Mouse (Mus musculus) liver, embryonic 11.5 days (tissue): ENCODE results near the gene Znhit6. TPM values are rescaled to one million over a fixed set of nuclear protein-coding genes. Genes with fewer than 3 reads are reported as not detected.

Experiments used
- ATAC-seq: fragments of 200-750 bp; cut with Nextera tagmentation; replicated peaks from 2 replicates; pipeline ENCODE4 v1.8.0; 2017; ENCODE audit warnings: moderate number of reproducible peaks, mild to moderate bottlenecking, moderate TSS enrichment, moderate library complexity; ENCODE audit not compliant: low FRiP score
- DNase-seq: peaks from one replicate; pipeline ENCODE4 v3.0.0-alpha.2; 2017; ENCODE audit warnings: low spot score
- H3K27ac ChIP-seq: fragments of 300-500 bp; sonication (generic); 2 replicates; pipeline ENCODE4 v1.5.1; 2014; ENCODE audit warnings: mild to moderate bottlenecking, low read depth, low read length, control low read depth
- H3K27me3 ChIP-seq: fragments of 300-500 bp; sonication (generic); replicated peaks from 2 replicates; pipeline ENCODE4 v1.6.1; 2014; ENCODE audit warnings: low read length, mixed read lengths; ENCODE audit not compliant: control insufficient read depth, insufficient read depth
- H3K36me3 ChIP-seq: fragments of 300-500 bp; sonication (generic); 2 replicates; pipeline ENCODE4 v1.6.1; 2014; ENCODE audit warnings: mild to moderate bottlenecking, low read length, moderate library complexity, mixed read lengths; ENCODE audit not compliant: control insufficient read depth, insufficient read depth
- H3K4me1 ChIP-seq: fragments of 300-500 bp; sonication (generic); replicated peaks from 2 replicates; pipeline ENCODE4 v1.6.1; 2014; ENCODE audit warnings: low read length, mixed read lengths; ENCODE audit not compliant: control insufficient read depth, insufficient read depth
- H3K4me2 ChIP-seq: fragments of 300-500 bp; sonication (generic); 2 replicates; pipeline ENCODE4 v1.6.1; 2014; ENCODE audit warnings: mild to moderate bottlenecking, control low read depth, moderate library complexity
- H3K4me3 ChIP-seq: fragments of 300-500 bp; sonication (generic); 2 replicates; pipeline ENCODE4 v1.5.1; 2014; ENCODE audit warnings: low read depth, low read length, control low read depth
- H3K9ac ChIP-seq: fragments of 300-500 bp; sonication (generic); 2 replicates; pipeline ENCODE4 v1.6.1; 2014; ENCODE audit warnings: low read depth, low read length, control low read depth
- H3K9me3 ChIP-seq: fragments of 300-500 bp; sonication (generic); 2 replicates; pipeline ENCODE4 v1.6.1; 2016; ENCODE audit warnings: low read length, inconsistent platforms, mixed read lengths; ENCODE audit not compliant: control insufficient read depth
- WGBS: fragments of 180-500 bp; shearing (Covaris S2); extraction: QIAGEN DNeasy Blood & Tissue Kit; methylation state at CpG from one replicate; pipeline ENCODE4 v1.1.7; 2014; 5-methylcytosine and 5-hydroxymethylcytosine counted together
- polyA plus RNA-seq: library from polyadenylated mRNA; unstranded; fragments of >200 nt; fragmentation: Nextera tagmentation; extraction: Ambion mirVana; gene quantifications from 2 replicates; pipeline ENCODE4 v1.2.1, GENCODE M21; 2014

Znhit6 gene
- polyA plus RNA-seq, 1 experiment from 2014 or later = 38.5 TPM

DNA sequence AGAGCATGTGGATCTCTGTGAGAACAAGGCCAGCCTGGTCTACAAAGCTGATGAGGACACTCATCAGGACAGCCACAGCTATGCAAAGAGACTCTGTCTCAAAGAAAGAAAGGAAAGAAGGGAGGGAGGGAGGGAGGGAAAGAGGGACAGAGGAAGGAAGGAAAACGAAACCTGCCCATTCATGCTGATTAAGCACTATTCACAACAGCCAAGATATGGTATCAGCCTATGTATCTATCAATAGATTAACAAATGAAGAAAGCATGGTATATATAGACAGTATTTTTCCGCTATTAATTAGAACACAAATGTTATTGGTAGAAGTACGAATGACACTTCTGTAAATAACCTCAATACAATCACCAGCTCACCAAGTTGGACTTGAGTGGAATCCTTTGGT, 1.5 kb upstream of the Znhit6 start:
- H3K4me1 ChIP-seq = peaks cover 10% of the 10 kb centered on the region
- no peak for ATAC-seq

DNA sequence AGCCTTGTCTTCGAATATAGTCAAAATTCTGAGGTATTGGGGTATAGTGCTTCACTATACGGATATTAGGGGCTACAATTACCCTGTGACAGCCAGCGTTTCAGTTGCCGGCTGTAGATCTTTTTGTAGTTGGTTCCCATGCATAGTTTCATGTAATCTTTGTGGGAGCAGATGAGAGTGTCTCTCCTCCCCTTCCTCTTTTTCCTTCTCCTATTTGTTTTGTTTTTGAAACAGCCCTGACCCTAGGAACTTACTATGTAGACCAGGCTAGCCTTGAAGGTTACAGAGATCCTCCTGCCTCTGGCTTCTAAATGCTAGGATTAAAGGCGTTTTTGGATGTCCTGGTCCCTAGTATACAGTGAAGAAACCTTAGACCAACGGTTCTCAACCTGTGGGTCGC, 665 bp upstream of the Znhit6 start:
- Histone ChIP-seq H3K4me1 (peaks cover 10% of the 10 kb centered on the region), H3K9me3 (no peaks in the 10 kb centered on the region), H3K27me3 (no peaks in the 10 kb centered on the region), H3K27ac (no peak overlapping the region), H3K9ac (no peak overlapping the region), H3K4me2 (peak overlapping the region; percentile 88; the same call in 1 of the 2 replicates), H3K36me3 (peaks cover 17% of the 10 kb centered on the region), H3K4me3 (no peak overlapping the region)
- 73% methylated on average over 7 of the region's 7 CpGs for WGBS
- ATAC-seq (peak; percentile 8; the same call in 1 of the 2 replicates), DNase-seq (no peak)

More for the DNA sequence above, 1.5 kb upstream of the Znhit6 start:
- Histone ChIP-seq H3K4me3 (no peak overlapping the region), H3K27ac (no peak overlapping the region), H3K4me2 (no peak overlapping the region), H3K9me3 (no peaks in the 10 kb centered on the region), H3K9ac (no peak overlapping the region), H3K36me3 (peaks cover 14% of the 10 kb centered on the region), H3K27me3 (no peaks in the 10 kb centered on the region)
- WGBS = 78% methylated on average over 3 of the region's 3 CpGs
- DNase-seq = no peak

GRCm38 (mm10) chr3:145576482-145576822, 447 bp downstream of the Znhit6 start:
- Histone ChIP-seq H3K4me1 (peaks cover 10% of the 10 kb centered on the region), H3K27ac (no peak overlapping the region), H3K36me3 (peaks cover 18% of the 10 kb centered on the region), H3K27me3 (no peaks in the 10 kb centered on the region), H3K4me3 (peak overlapping the region; percentile 84), H3K4me2 (peak overlapping the region; percentile 88), H3K9me3 (no peaks in the 10 kb centered on the region), H3K9ac (peak overlapping the region; percentile 75)
- ATAC-seq (peak; percentile 66; the same call in 1 of the 2 replicates), DNase-seq (no peak)
- under 1% methylated on average over 11 of the region's 11 CpGs for WGBS

GRCm38 (mm10) chr3:145576876-145577275, 871 bp downstream of the Znhit6 start:
- H3K27me3 ChIP-seq = no peaks in the 10 kb centered on the region
- no peaks in the 10 kb centered on the region for H3K9me3 ChIP-seq
- DNase-seq (no peak), ATAC-seq (no peak)
- H3K4me1 ChIP-seq = peaks cover 10% of the 10 kb centered on the region
- H3K4me3 ChIP-seq = peak overlapping the region; percentile 84
- 25% methylated on average over 15 of the region's 15 CpGs for WGBS
- H3K4me2 ChIP-seq = peak overlapping the region; percentile 88
- H3K27ac ChIP-seq = no peak overlapping the region
- peaks cover 18% of the 10 kb centered on the region for H3K36me3 ChIP-seq
- H3K9ac ChIP-seq = peak overlapping the region; percentile 75

- Histone ChIP-seq H3K4me3 (no peak overlapping the region), H3K9me3 (no peaks in the 10 kb centered on the region), H3K27me3 (no peaks in the 10 kb centered on the region), H3K4me2 (no peak overlapping the region), H3K9ac (no peak overlapping the region), H3K4me1 (no peaks in the 10 kb centered on the region), H3K27ac (no peak overlapping the region), H3K36me3 (peaks cover 30% of the 10 kb centered on the region)
- WGBS = 80% methylated on average over 4 of the region's 4 CpGs
- ATAC-seq (no peak), DNase-seq (no peak)
Observed at GRCm38 (mm10) chr3:145583043-145583442, 7.0 kb downstream of the Znhit6 start.

GRCm38 (mm10) chr3:145583522-145584200, 7.7 kb downstream of the Znhit6 start:
- Histone ChIP-seq H3K9ac (no peak overlapping the region), H3K36me3 (peaks cover 25% of the 10 kb centered on the region), H3K27ac (no peak overlapping the region), H3K4me3 (no peak overlapping the region), H3K4me2 (no peak overlapping the region), H3K4me1 (no peaks in the 10 kb centered on the region), H3K9me3 (no peaks in the 10 kb centered on the region), H3K27me3 (no peaks in the 10 kb centered on the region)
- WGBS = 73% methylated on average over 3 of the region's 3 CpGs
- ATAC-seq (no peak), DNase-seq (no peak)

DNA sequence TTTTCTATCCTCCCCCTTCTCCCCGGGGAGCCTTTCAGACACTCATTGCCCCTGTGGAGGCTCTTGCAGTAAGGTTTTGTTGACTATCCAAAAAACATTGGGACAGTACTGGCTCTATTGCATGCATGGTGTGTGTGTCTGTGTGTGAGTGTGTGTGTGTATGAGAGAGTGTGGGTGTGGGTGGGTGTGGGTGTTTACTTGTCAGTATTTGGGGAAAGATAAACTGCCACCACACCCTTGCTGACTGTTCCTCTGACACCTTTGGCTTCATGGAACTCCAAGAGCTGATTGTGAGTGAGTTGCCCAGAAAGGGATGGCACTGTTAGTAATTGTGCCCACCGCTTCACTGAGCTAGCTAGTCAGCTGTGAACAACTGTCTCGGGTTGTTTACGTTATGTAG, 14.6 kb downstream of the Znhit6 start:
- peak overlapping the region; percentile 6; the same call in 1 of the 2 replicates for H3K27ac ChIP-seq
- WGBS = 88% methylated on average over 4 of the region's 4 CpGs

DNA sequence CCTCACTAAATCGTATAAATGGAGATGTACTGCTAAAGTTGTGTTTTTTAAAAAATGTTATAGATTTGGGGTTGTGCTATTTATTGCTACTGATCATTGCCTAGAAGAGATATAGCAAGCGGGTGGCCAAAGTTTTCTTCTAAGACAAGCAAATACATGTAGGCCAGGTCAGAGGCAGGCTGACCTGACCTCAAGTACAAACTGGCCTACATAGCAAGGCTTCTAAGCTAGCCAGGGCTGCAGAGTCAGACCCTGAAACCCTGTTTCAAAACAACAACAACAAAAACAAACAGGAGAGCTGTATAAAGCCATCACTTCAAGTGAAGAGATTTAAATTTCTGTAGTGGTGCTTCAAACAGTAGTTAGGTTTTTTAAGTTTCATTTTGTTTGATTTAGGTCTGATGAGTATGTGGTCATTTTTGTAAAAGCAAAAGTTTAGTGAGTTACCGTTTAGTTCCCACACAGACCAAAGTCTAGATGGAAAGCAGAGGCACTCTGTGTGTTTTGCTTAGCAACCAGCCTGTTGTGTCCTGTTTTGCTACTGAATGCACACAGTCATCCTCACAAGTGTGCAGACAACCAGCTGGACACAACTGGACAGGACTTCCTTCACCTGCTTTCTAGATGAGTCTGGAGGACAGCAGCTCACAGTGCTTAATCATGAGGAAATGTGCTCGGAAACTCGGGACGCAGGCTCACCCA, 16.0 kb downstream of the Znhit6 start:
- Histone ChIP-seq H3K4me3 (no peak overlapping the region), H3K27me3 (no peaks in the 10 kb centered on the region), H3K9me3 (no peaks in the 10 kb centered on the region), H3K9ac (no peak overlapping the region), H3K36me3 (peaks cover 15% of the 10 kb centered on the region), H3K27ac (no peak overlapping the region), H3K4me2 (no peak overlapping the region), H3K4me1 (peaks cover 3% of the 10 kb centered on the region)
- ATAC-seq = no peak
- DNase-seq = no peak
- WGBS = 88% methylated on average over 6 of the region's 6 CpGs

More for the DNA sequence above, 14.6 kb downstream of the Znhit6 start:
- no peak overlapping the region for H3K9ac ChIP-seq
- no peak for DNase-seq
- H3K9me3 ChIP-seq = no peaks in the 10 kb centered on the region
- H3K4me2 ChIP-seq = peak overlapping the region; percentile 5; the same call in 1 of the 2 replicates
- H3K4me1 ChIP-seq = peaks cover 3% of the 10 kb centered on the region
- no peak overlapping the region for H3K4me3 ChIP-seq
- ATAC-seq = peak; percentile 95
- H3K36me3 ChIP-seq = peaks cover 22% of the 10 kb centered on the region
- no peaks in the 10 kb centered on the region for H3K27me3 ChIP-seq
